Mouse (Mus musculus) liver, embryonic 16.5 days (tissue): ENCODE data around the gene Camsap2. TPM values are rescaled to one million over a fixed set of nuclear protein-coding genes. Genes with fewer than 3 reads are reported as not detected.

Experiments
- ATAC-seq: fragments of 200-750 bp; cut with Nextera tagmentation; 2 replicates; pipeline ENCODE4 v1.8.0; 2017; ENCODE audit warnings: low read depth, mild to moderate bottlenecking, moderate number of reproducible peaks, moderate library complexity
- H3K27ac ChIP-seq: fragments of 300-500 bp; sonication (generic); 2 replicates; pipeline ENCODE4 v1.5.1; 2014; ENCODE audit warnings: mild to moderate bottlenecking, low read length
- H3K27me3 ChIP-seq: fragments of 300-500 bp; sonication (generic); 2 replicates; pipeline ENCODE4 v1.6.1; 2014; ENCODE audit warnings: low read depth, low read length, mixed read lengths; ENCODE audit not compliant: control insufficient read depth, insufficient read depth
- H3K36me3 ChIP-seq: fragments of 300-500 bp; sonication (generic); 2 replicates; pipeline ENCODE4 v1.6.1; 2014; ENCODE audit warnings: mild to moderate bottlenecking; ENCODE audit not compliant: control insufficient read depth, insufficient read depth
- H3K4me1 ChIP-seq: fragments of 300-500 bp; sonication (generic); 2 replicates; pipeline ENCODE4 v1.6.1; 2014; ENCODE audit warnings: low read depth, low read length, mixed read lengths; ENCODE audit not compliant: control insufficient read depth
- H3K4me2 ChIP-seq: fragments of 300-500 bp; sonication (generic); 2 replicates; pipeline ENCODE4 v1.6.1; 2014; ENCODE audit warnings: low read depth, low read length, mixed read lengths
- H3K4me3 ChIP-seq: fragments of 300-500 bp; sonication (generic); 2 replicates; pipeline ENCODE4 v1.5.1; 2014; ENCODE audit warnings: low read depth, mild to moderate bottlenecking, low read length
- H3K9ac ChIP-seq: fragments of 300-500 bp; sonication (generic); 2 replicates; pipeline ENCODE4 v1.6.1; 2014; ENCODE audit warnings: low read depth, low read length
- H3K9me3 ChIP-seq: fragments of 300-500 bp; sonication (generic); replicated peaks from 2 replicates; pipeline ENCODE4 v1.6.1; 2016; ENCODE audit warnings: low read length; ENCODE audit not compliant: control insufficient read depth
- WGBS: fragments of 180-500 bp; shearing (Covaris S2); extraction: QIAGEN DNeasy Blood & Tissue Kit; methylation state at CpG from one replicate; pipeline ENCODE4 v1.1.7; 2014; ENCODE audit not compliant: insufficient replicate concordance; 5-methylcytosine and 5-hydroxymethylcytosine counted together
- polyA plus RNA-seq: library from polyadenylated mRNA; unstranded; fragments of >200 nt; fragmentation: Nextera tagmentation; extraction: Ambion mirVana; gene quantifications from 2 replicates; pipeline ENCODE4 v1.2.1, GENCODE M21; 2015

Gene Camsap2
- polyA plus RNA-seq, 1 experiment from 2014 or later, result 5.1 TPM

DNA sequence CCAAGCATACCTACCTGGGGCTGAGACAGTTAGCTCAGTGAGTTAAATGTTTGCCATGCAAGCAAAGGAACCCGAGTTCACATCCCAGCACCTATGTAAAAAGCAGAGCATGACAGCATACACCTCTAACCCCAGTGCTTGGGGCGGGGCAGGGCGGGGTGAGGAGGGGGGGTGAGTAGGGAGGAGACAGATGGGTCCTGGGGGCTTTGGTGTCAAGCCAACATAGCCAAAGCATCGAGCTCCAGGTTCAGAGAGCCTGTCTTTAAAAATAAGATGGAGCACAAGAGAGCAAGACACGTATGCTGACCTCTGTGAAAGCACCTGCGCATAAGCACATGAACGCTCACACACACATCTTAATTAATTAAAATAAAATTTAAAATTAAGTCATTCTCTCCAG is 12.8 kb downstream of the Camsap2 start:
- H3K4me1 ChIP-seq, result no peaks in the 10 kb centered on the region; the same call in 1 of the 2 replicates
- WGBS, result 86% methylated on average over 7 of the region's 7 CpGs
- H3K4me3 ChIP-seq, result no peak overlapping the region
- no peaks in the 10 kb centered on the region for H3K27me3 ChIP-seq
- H3K4me2 ChIP-seq, result no peak overlapping the region
- H3K27ac ChIP-seq, result no peak overlapping the region
- peaks cover 14% of the 10 kb centered on the region for H3K36me3 ChIP-seq
- no peak overlapping the region for H3K9ac ChIP-seq
- no peak for ATAC-seq
- no peaks in the 10 kb centered on the region for H3K9me3 ChIP-seq

- Histone ChIP-seq H3K9ac (no peak overlapping the region), H3K27ac (no peak overlapping the region), H3K27me3 (no peaks in the 10 kb centered on the region), H3K4me1 (no peaks in the 10 kb centered on the region; the same call in 1 of the 2 replicates), H3K36me3 (peaks cover 14% of the 10 kb centered on the region), H3K4me2 (no peak overlapping the region), H3K9me3 (no peaks in the 10 kb centered on the region), H3K4me3 (no peak overlapping the region)
- WGBS, result 80% methylated on average over 4 of the region's 4 CpGs
- no peak for ATAC-seq
Observed at GRCm38 (mm10) chr1:136331836-136332235, 14.1 kb downstream of the Camsap2 start.

DNA sequence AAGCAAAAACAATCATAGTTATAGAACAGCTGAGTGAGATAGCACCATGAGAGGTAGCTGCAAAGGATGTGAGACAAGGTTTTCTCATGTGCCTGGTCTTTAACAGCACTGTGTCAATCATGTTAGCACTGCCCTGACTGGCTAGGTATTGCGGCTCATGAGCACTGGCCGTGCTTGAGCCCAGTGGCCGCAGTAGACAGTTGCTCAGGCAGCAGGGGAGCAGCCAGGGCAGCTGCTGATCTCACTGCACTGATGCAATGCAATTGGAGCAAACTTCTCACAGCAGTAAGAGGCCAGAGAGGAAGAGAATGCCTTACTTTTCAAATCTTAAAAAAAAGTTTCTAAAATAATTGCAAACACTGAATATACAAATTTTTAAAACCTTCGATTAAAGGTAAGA is 16.5 kb downstream of the Camsap2 start:
- no peak for ATAC-seq
- Histone ChIP-seq H3K36me3 (peaks cover 15% of the 10 kb centered on the region), H3K4me3 (no peak overlapping the region), H3K4me2 (no peak overlapping the region), H3K9ac (no peak overlapping the region), H3K9me3 (no peaks in the 10 kb centered on the region), H3K4me1 (no peaks in the 10 kb centered on the region; the same call in 1 of the 2 replicates), H3K27ac (no peak overlapping the region), H3K27me3 (no peaks in the 10 kb centered on the region)
- WGBS, result 77% methylated on average over 4 of the region's 4 CpGs

- Histone ChIP-seq H3K27me3 (no peaks in the 10 kb centered on the region), H3K4me2 (no peak overlapping the region), H3K4me1 (no peaks in the 10 kb centered on the region; the same call in 1 of the 2 replicates), H3K9me3 (no peaks in the 10 kb centered on the region), H3K27ac (no peak overlapping the region), H3K9ac (no peak overlapping the region), H3K36me3 (peaks cover 21% of the 10 kb centered on the region), H3K4me3 (no peak overlapping the region)
- no peak for ATAC-seq
- WGBS, result 84% methylated on average over 2 of the region's 2 CpGs
Observed at GRCm38 (mm10) chr1:136328640-136329039, 17.3 kb downstream of the Camsap2 start.

- Histone ChIP-seq H3K4me1 (no peaks in the 10 kb centered on the region; the same call in 1 of the 2 replicates), H3K36me3 (peaks cover 29% of the 10 kb centered on the region), H3K4me3 (no peak overlapping the region), H3K27ac (no peak overlapping the region), H3K9me3 (no peaks in the 10 kb centered on the region), H3K4me2 (no peak overlapping the region), H3K27me3 (no peaks in the 10 kb centered on the region), H3K9ac (no peak overlapping the region)
- ATAC-seq, result no peak
- 88% methylated on average over 3 of the region's 3 CpGs for WGBS
Observed at GRCm38 (mm10) chr1:136327638-136328037, 18.3 kb downstream of the Camsap2 start.

- no peak overlapping the region for H3K9ac ChIP-seq
- 53% methylated on average over 4 of the region's 4 CpGs for WGBS
- peaks cover 20% of the 10 kb centered on the region for H3K36me3 ChIP-seq
- ATAC-seq, result no peak
- H3K9me3 ChIP-seq, result no peaks in the 10 kb centered on the region
- H3K27ac ChIP-seq, result no peak overlapping the region
- H3K4me3 ChIP-seq, result no peak overlapping the region
- no peaks in the 10 kb centered on the region for H3K27me3 ChIP-seq
- H3K4me1 ChIP-seq, result no peaks in the 10 kb centered on the region; the same call in 1 of the 2 replicates
- no peak overlapping the region for H3K4me2 ChIP-seq
Observed at GRCm38 (mm10) chr1:136325933-136326332, 20.0 kb downstream of the Camsap2 start.

DNA sequence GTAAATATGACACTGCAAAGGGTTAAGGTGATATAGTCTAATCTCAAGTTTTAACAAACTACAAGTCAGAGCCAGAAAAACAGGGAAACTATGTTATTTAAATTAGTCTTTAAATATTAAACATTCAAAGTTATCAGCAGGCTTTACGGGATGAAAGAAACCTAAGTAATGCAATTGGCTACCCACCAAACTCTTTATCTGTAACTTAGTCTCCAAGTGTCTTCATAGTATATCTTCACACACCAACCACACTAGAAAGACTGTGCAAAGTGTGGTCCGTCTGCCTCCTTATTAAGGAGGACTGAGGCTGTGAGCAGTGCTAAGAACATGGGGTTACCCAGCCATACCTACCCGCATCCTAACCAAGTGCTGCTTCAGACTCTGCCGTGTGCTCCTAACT is 23.6 kb downstream of the Camsap2 start:
- WGBS, result 77% methylated on average over 4 of the region's 4 CpGs
- H3K27me3 ChIP-seq, result no peaks in the 10 kb centered on the region
- H3K4me1 ChIP-seq, result no peaks in the 10 kb centered on the region; the same call in 1 of the 2 replicates
- no peaks in the 10 kb centered on the region for H3K9me3 ChIP-seq
- no peak overlapping the region for H3K27ac ChIP-seq
- H3K9ac ChIP-seq, result no peak overlapping the region
- no peak overlapping the region for H3K4me3 ChIP-seq
- no peak overlapping the region for H3K4me2 ChIP-seq
- ATAC-seq, result no peak
- H3K36me3 ChIP-seq, result peaks cover 19% of the 10 kb centered on the region

DNA sequence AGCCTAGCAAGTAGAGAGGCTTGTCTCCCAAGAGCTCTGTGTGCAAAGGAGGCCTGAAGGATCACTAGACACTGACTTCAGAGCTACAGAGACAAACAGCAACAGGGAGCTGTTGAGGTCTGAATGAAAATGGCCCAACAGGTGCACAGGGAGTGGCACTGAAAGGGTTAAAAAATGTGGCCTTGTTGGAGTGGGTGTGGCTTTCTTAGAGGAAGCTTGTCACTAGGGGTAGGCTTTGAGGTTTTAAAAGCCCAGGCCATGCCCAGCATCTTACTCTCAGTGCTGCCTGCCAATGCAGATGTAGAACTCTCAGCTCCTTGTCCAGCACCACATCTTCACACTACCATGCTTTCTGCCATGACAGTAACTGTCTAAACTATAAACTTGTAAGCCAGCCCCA is 29.6 kb downstream of the Camsap2 start:
- H3K27ac ChIP-seq, result no peak overlapping the region
- no peaks in the 10 kb centered on the region for H3K27me3 ChIP-seq
- no peaks in the 10 kb centered on the region for H3K4me1 ChIP-seq
- H3K4me3 ChIP-seq, result no peak overlapping the region
- H3K36me3 ChIP-seq, result no peaks in the 10 kb centered on the region; the same call in 1 of the 2 replicates
- no peak overlapping the region for H3K9ac ChIP-seq
- no peak overlapping the region for H3K4me2 ChIP-seq
- ATAC-seq, result no peak
- H3K9me3 ChIP-seq, result no peaks in the 10 kb centered on the region

- Histone ChIP-seq H3K9ac (no peak overlapping the region), H3K4me1 (no peaks in the 10 kb centered on the region), H3K36me3 (no peaks in the 10 kb centered on the region), H3K4me3 (no peak overlapping the region), H3K27ac (no peak overlapping the region), H3K4me2 (no peak overlapping the region), H3K27me3 (no peaks in the 10 kb centered on the region), H3K9me3 (no peaks in the 10 kb centered on the region)
- no peak for ATAC-seq
- WGBS, result 93% methylated on average over 5 of the region's 5 CpGs
Observed at GRCm38 (mm10) chr1:136309193-136309592, 36.7 kb downstream of the Camsap2 start.
